Comparison of ENCODE assay signal across 8 mouse cellular contexts in genomic region chr9:37114286-37115267, GRCm38 (mm10). TPM values are rescaled to one million over a fixed set of nuclear protein-coding genes. Genes with fewer than 3 reads are reported as not detected.
DNase-seq lines count a peak whose midpoint lies in the region; ATAC-seq lines count a peak whose summit lies in the region.

No protein-coding gene starts in this region.

- no peaks in the 10 kb centered on the region for H3K9me3 ChIP-seq in embryonic facial prominence, embryonic 13.5 days
- no peaks in the 10 kb centered on the region for H3K9me3 ChIP-seq in hindbrain, embryonic 16.5 days (ENCODE audit: control insufficient read depth, low read length)
- no peaks in the 10 kb centered on the region for H3K9me3 ChIP-seq in neural tube, embryonic 13.5 days

- intact Hi-C loops in left cerebral cortex, postnatal 4 days (cut with DNase I): no loop called here

- no peaks in the 10 kb centered on the region for H3K36me3 ChIP-seq in embryonic facial prominence, embryonic 13.5 days
- H3K36me3 ChIP-seq in hindbrain, embryonic 16.5 days (ENCODE audit: control insufficient read depth, insufficient read depth, low read length): no peaks in the 10 kb centered on the region
- H3K36me3 ChIP-seq in neural tube, embryonic 13.5 days: peaks cover 7% of the 10 kb centered on the region; the same call in 1 of the 2 replicates

- peak; percentile 35 for DNase-seq in left cerebral cortex, postnatal 4 days
- DNase-seq in left cerebral cortex, adult 11 months (ENCODE audit: low spot score): no peak
- DNase-seq in B cell, adult 2 months: no peak
- DNase-seq in layer of hippocampus, postnatal 25 days (ENCODE audit: extremely low spot score in 1 of 2, low spot score in 1 of 2): no peak

- H3K4me1 ChIP-seq in embryonic facial prominence, embryonic 13.5 days: peaks cover 17% of the 10 kb centered on the region
- peaks cover 11% of the 10 kb centered on the region; the same call in 1 of the 2 replicates for H3K4me1 ChIP-seq in hindbrain, embryonic 16.5 days (ENCODE audit: control insufficient read depth, insufficient read depth, low read depth, low read length)
- H3K4me1 ChIP-seq in neural tube, embryonic 13.5 days (replicated peaks): peaks cover 48% of the 10 kb centered on the region

- H3K9ac ChIP-seq in embryonic facial prominence, embryonic 13.5 days: no peak overlapping the region
- H3K9ac ChIP-seq in hindbrain, embryonic 16.5 days (ENCODE audit: low read depth, low read length): no peak overlapping the region
- peak overlapping the region; percentile 43 for H3K9ac ChIP-seq in neural tube, embryonic 13.5 days

- H3K4me2 ChIP-seq in embryonic facial prominence, embryonic 13.5 days: no peak overlapping the region
- no peak overlapping the region for H3K4me2 ChIP-seq in hindbrain, embryonic 16.5 days (ENCODE audit: low read length)
- H3K4me2 ChIP-seq in neural tube, embryonic 13.5 days: no peak overlapping the region

- 21% methylated on average over 9 of the region's 9 CpGs for WGBS in embryonic facial prominence, embryonic 13.5 days
- 27% methylated on average over 9 of the region's 9 CpGs for WGBS in hindbrain, embryonic 16.5 days
- 21% methylated on average over 9 of the region's 9 CpGs for WGBS in neural tube, embryonic 13.5 days

- peak overlapping the region; percentile 66 for H3K27ac ChIP-seq in embryonic facial prominence, embryonic 13.5 days
- peak overlapping the region; percentile 60 for H3K27ac ChIP-seq in hindbrain, embryonic 16.5 days (ENCODE audit: low read depth, low read length)
- H3K27ac ChIP-seq in neural tube, embryonic 13.5 days (replicated peaks): peak overlapping the region; percentile 83

- peaks cover 4% of the 10 kb centered on the region; the same call in 1 of the 2 replicates for H3K27me3 ChIP-seq in embryonic facial prominence, embryonic 13.5 days
- no peaks in the 10 kb centered on the region for H3K27me3 ChIP-seq in hindbrain, embryonic 16.5 days (replicated peaks; ENCODE audit: control insufficient read depth, insufficient read depth, low read length)
- H3K27me3 ChIP-seq in neural tube, embryonic 13.5 days: peaks cover 14% of the 10 kb centered on the region

- ATAC-seq in embryonic facial prominence, embryonic 13.5 days (ENCODE audit: insufficient number of reproducible peaks, insufficient read depth, low FRiP score, low TSS enrichment, low read depth): no peak
- peak; percentile 80 for ATAC-seq in hindbrain, embryonic 16.5 days
- peak; percentile 85 for ATAC-seq in neural tube, embryonic 13.5 days (ENCODE audit: low read depth)
- ATAC-seq in megakaryocyte-erythroid progenitor cell, adult 5-6 weeks (replicated peaks; ENCODE audit: low FRiP score, low TSS enrichment, poor library complexity, severe bottlenecking): no peak

- H3K4me3 ChIP-seq in embryonic facial prominence, embryonic 13.5 days: no peak overlapping the region
- no peak overlapping the region for H3K4me3 ChIP-seq in hindbrain, embryonic 16.5 days (ENCODE audit: low read length)
- H3K4me3 ChIP-seq in neural tube, embryonic 13.5 days: no peak overlapping the region

RNA-seq across cellular contexts. Expression of gene Pknox2, which starts 32.6 kb away (rescaled TPM):
- total RNA-seq in left cerebral cortex, postnatal 4 days (2021): 10 to 100 TPM; 51.8 to 54.2 TPM
- polyA plus RNA-seq in embryonic facial prominence, embryonic 13.5 days (2015; fragmentation: Nextera tagmentation; extraction: Ambion mirVana): 10.9 and 11.3 TPM in 2 replicates
- polyA plus RNA-seq in hindbrain, embryonic 16.5 days (2015; fragmentation: Nextera tagmentation; extraction: Ambion mirVana): 32.2 and 38.8 TPM in 2 replicates
- polyA plus RNA-seq in neural tube, embryonic 13.5 days (2015; fragmentation: Nextera tagmentation; extraction: Ambion mirVana): 59.2 and 65.0 TPM in 2 replicates
- not detected in 2 replicates for total RNA-seq in megakaryocyte-erythroid progenitor cell, adult 5-6 weeks (2014; fragmentation: Nextera tagmentation)
- total RNA-seq in megakaryocyte-erythroid progenitor cell, adult 5-6 weeks (2017): not detected in 2 replicates
- 10 to 100 TPM; 29.3 to 41.2 TPM for total RNA-seq in layer of hippocampus, postnatal 25 days (2021)

Comparison
In these comparisons a context has a peak if more than half of its experiments do, and no peak if none do; other contexts are left out.
1. ATAC-seq: peak in hindbrain, embryonic 16.5 days (single experiment) and neural tube, embryonic 13.5 days (single experiment); none in embryonic facial prominence, embryonic 13.5 days (single experiment) and megakaryocyte-erythroid progenitor cell, adult 5-6 weeks (single experiment).
2. RNA of gene Pknox2, which starts 32.6 kb away (total RNA-seq): 51.8 to 54.2 TPM in left cerebral cortex, postnatal 4 days and 29.3 to 41.2 TPM in layer of hippocampus, postnatal 25 days; not detected in megakaryocyte-erythroid progenitor cell, adult 5-6 weeks; every median in the first group is over 10 times any median in the second.
3. Peak in every context shown above with its lines, with median percentiles within 50 percentile points of each other: H3K27ac ChIP-seq.